Comparison of ENCODE assay signal across 8 mouse cellular contexts in the genomic region with DNA sequence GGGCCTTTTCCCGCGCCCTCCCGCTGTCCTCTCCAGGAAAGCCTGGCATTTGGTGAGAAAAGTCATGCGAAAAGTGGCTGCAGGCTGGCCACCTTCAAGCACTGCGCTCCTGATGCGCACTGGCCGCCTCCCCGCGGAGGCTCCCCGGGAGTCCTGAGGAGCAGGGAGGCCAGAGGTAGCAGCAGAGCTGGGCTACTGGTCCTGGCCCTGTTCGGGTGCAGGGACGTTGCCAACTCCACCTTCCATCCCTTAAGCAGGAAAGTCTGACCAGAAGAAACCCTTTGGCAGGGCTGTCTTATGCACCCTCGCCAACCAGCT. TPM values are rescaled to one million over a fixed set of nuclear protein-coding genes. Genes with fewer than 3 reads are reported as not detected.
DNase-seq lines count a peak whose midpoint lies in the region; ATAC-seq lines count a peak whose summit lies in the region.

No protein-coding gene starts in this region.

- H3K36me3 ChIP-seq in embryonic facial prominence, embryonic 14.5 days (ENCODE audit: control insufficient read depth, insufficient read depth, low read length) = no peaks in the 10 kb centered on the region

- 7% methylated on average over 10 of the region's 13 CpGs for WGBS in embryonic facial prominence, embryonic 14.5 days

- no peak overlapping the region for H3K27ac ChIP-seq in brown adipose tissue, adult 24 weeks (replicated peaks; ENCODE audit: low read depth, low read length)
- H3K27ac ChIP-seq in embryonic facial prominence, embryonic 14.5 days (replicated peaks; ENCODE audit: low read depth, low read length) = no peak overlapping the region

- 0 out of 2 replicates have a peak overlapping the region, but pooled peaks have one; percentile 39 for H3K4me3 ChIP-seq in brown adipose tissue, adult 24 weeks (ENCODE audit: insufficient read depth, low read depth, low read length)
- H3K4me3 ChIP-seq in embryonic facial prominence, embryonic 14.5 days (ENCODE audit: low read depth, low read length) = peak overlapping the region; percentile 57

- H3K27me3 ChIP-seq in embryonic facial prominence, embryonic 14.5 days (replicated peaks; ENCODE audit: control insufficient read depth, insufficient read depth, low read length) = peaks cover 36% of the 10 kb centered on the region

- H3K4me1 ChIP-seq in brown adipose tissue, adult 24 weeks (ENCODE audit: control insufficient read depth, insufficient read depth, insufficient read length, low read length) = no peaks in the 10 kb centered on the region
- H3K4me1 ChIP-seq in embryonic facial prominence, embryonic 14.5 days (ENCODE audit: control insufficient read depth, insufficient read depth, low read length) = peaks cover 3% of the 10 kb centered on the region; the same call in 1 of the 2 replicates

- peak; percentile 8 for DNase-seq in kidney, adult 18-20 months
- DNase-seq in kidney, postnatal 14 days = no peak
- DNase-seq in embryonic facial prominence, embryonic 14.5 days (ENCODE audit: low spot score) = no peak
- peak; percentile 28 to 49 for DNase-seq in kidney, postnatal 4 days
- DNase-seq in right cerebral cortex, postnatal 4 days = peak; percentile 20
- DNase-seq in adrenal gland, postnatal 4 days (ENCODE audit: low spot score in 2 of 2) = no peak
- no peak for DNase-seq in adrenal gland, postnatal 10 days

- no peaks in the 10 kb centered on the region for H3K9me3 ChIP-seq in embryonic facial prominence, embryonic 14.5 days (ENCODE audit: control insufficient read depth, low read length)

- no peak for ATAC-seq in embryonic facial prominence, embryonic 14.5 days (ENCODE audit: low read depth)

- H3K4me2 ChIP-seq in embryonic facial prominence, embryonic 14.5 days (ENCODE audit: low read depth, low read length) = peak overlapping the region; percentile 94

- peak overlapping the region; percentile 62; the same call in 1 of the 2 replicates for H3K9ac ChIP-seq in embryonic facial prominence, embryonic 14.5 days (ENCODE audit: low read depth, low read length)

RNA-seq across cellular contexts. Expression of gene Kcnh1, which starts 0.7 kb away (rescaled TPM):
- polyA plus RNA-seq in brown adipose tissue, adult 24 weeks (2012; ENCODE audit: insufficient read depth, insufficient read length, missing spikeins) = not detected in 2 replicates
- 0.89 and 1.2 TPM in 2 replicates for polyA plus RNA-seq in embryonic facial prominence, embryonic 14.5 days (2014; fragmentation: Nextera tagmentation; extraction: Ambion mirVana)
- 1 to 10 TPM in 1 of 2 experiments, under 1 TPM in 1; 0.48 to 1.3 TPM for total RNA-seq in adrenal gland, postnatal 4 days (2021)
- total RNA-seq in adrenal gland, postnatal 10 days (2021) = under 1 TPM; 0.24 to 0.64 TPM

RNA-seq across cellular contexts. Expression of gene Rcor3, which starts 53.4 kb away (rescaled TPM):
- polyA plus RNA-seq in brown adipose tissue, adult 24 weeks (2012; ENCODE audit: insufficient read depth, insufficient read length, missing spikeins) = 16.6 and 19.4 TPM in 2 replicates
- 30.8 and 32.6 TPM in 2 replicates for polyA plus RNA-seq in embryonic facial prominence, embryonic 14.5 days (2014; fragmentation: Nextera tagmentation; extraction: Ambion mirVana)
- 10 to 100 TPM; 50.1 to 50.4 TPM for total RNA-seq in adrenal gland, postnatal 4 days (2021)
- 10 to 100 TPM; 28.8 to 42.4 TPM for total RNA-seq in adrenal gland, postnatal 10 days (2021)

Comparison
In these comparisons a context has a peak if more than half of its experiments do, and no peak if none do; other contexts are left out.
1. DNase-seq: peak in kidney, adult 18-20 months (single experiment), kidney, postnatal 4 days (2 of 2) and right cerebral cortex, postnatal 4 days (single experiment); none in kidney, postnatal 14 days (single experiment), embryonic facial prominence, embryonic 14.5 days (single experiment), adrenal gland, postnatal 4 days (0 of 2) and adrenal gland, postnatal 10 days (single experiment).